Mouse (Mus musculus): ENCODE data around the gene Tex35.

Gene Tex35

GRCm38 (mm10) chr1:157081999-157082398 lies 26.5 kb downstream of the Tex35 start:
- no peak for ATAC-seq (ENCODE audit: low TSS enrichment)

GRCm38 (mm10) chr1:157081076-157081804 lies 27.2 kb downstream of the Tex35 start:
- no peak for ATAC-seq (ENCODE audit: low TSS enrichment)

DNA sequence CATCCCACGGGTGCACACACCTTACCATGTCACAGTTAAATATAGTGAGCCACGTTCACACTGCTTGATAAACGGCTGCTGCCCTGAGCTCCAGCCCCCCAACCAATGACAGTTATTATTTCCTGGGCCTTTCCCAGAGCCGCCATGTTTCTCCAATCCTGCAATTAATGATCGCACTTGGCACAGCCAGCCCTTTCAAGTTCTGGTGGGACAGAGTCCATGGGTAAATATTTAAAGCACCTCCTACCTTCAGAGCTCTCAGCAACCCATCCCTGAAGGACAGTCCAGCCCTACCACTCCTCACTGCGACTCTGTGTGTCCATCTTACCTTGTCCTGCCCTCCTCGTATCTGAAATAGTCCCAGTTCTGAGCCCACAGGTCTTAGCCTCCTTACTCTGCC lies 28.4 kb downstream of the Tex35 start:
- ATAC-seq (ENCODE audit: low TSS enrichment), result no peak

DNA sequence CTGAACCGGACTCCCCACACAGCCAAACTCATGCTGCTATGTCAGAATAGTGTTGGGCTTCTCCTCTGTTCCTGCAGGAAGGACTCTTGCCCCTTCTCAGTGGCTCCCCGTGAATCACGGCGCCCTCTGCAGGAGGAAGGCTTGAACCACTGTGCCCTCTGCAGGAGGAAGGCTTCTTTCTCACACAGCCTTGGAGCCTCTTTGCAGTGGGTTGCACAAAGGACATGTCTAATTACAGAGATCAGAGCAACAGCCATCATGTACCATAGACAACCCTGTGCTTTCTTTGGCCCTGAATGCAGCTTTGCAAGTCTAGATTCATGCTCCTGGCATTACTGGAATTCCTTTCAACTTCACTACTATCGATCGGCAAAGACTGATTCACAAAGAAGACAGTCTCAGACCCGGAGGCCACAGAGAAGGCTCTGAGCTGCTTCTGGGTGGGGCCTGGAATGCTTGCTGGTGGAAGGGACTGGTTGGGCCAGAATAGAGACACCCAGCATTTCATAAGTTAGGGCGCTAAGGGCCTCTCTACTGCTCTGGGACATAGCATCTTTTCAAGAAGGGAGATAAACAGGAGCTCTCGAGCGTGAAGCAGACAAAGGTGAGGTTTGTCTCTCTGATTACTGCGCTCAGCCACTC lies 29.0 kb downstream of the Tex35 start:
- peak; percentile 62; the same call in 1 of the 2 replicates for ATAC-seq (ENCODE audit: low TSS enrichment)

DNA sequence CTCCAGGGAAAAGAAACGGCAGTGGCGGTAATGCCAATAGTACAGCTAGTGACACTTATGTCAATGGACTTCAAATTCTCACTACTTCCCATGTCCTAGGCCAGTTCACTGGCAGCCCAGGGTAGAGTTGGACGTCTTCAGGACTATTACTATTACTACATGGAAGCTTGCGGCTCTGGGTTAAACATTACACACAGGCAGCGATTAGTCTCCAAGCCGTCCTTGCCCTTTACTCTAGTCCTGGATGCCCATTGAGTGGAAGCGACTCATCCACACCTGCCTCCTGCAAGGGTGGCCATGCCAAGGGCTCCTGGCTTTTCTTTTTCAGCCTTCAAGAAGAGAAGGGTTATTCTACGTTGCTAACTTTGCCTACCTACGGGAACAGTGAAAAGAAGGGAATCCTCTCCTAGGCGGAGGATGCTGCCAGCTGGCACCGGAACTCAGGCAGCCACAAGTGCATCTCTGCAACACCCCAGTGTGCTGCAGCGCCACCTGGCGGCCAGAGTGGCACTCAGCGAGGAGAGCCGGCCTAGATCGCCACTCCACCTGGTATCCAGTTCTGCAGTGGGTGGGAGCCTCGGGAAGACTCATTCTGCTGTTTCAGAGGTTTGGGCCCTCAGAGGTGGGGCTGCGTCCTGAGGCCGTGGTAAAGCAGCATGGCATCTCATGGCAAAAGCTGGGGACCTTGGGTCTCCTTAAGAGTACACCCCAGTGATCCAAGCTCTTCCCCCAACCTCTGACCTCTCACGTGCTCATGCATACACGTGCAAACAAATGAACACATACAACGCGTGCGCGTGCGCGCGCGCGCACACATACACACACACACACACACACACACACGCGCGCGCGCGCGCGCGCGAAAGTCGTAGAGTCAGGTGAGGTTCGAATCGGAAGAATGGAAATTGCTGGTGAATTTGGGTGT lies 31.4 kb downstream of the Tex35 start:
- ATAC-seq (ENCODE audit: low TSS enrichment), result peak; percentile 86

- peak; percentile 28; the same call in 1 of the 2 replicates for ATAC-seq (ENCODE audit: low TSS enrichment)
Measured at GRCm38 (mm10) chr1:157076257-157076656, 32.2 kb downstream of the Tex35 start.

DNA sequence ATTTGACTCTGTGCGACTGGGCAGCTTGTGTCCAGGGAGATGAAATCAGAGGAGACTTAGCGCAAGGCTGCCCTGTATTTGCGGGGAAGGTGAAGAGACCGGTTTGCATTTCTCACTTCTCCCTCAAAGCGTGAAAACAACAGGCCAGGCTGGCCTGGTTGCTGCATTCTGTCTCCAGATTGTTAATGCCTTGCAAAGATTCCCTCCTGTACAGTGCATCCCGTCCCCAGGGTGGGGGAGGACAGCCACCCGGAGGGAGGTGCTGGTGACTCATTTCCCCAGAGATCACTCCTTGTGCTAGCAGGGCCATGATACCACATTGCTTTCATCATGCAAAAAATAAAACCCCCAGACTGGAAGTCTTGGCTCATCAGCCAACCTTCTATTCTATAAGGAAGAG lies 33.5 kb downstream of the Tex35 start:
- ATAC-seq (ENCODE audit: low TSS enrichment), result no peak

GRCm38 (mm10) chr1:157074371-157074770 lies 34.1 kb downstream of the Tex35 start:
- no peak for ATAC-seq (ENCODE audit: low TSS enrichment)

DNA sequence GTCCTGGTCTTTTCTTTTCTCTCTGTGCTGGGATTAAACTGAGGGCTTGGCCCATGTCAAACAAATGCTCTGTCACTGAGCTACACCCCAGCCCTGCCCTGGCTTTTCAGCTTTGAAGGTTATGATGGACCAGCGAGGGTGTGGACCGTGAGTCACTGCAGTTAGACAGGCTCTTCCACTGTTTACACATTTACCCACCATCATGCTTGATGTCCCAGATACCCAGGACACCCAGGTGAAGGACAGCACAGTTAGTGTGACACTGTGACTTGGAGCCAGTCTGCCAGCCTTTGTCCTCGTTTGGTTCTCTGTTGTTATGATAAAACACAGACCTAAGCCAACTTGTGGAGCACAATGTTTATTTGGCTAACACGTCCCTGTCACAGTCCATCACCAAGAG lies 34.9 kb downstream of the Tex35 start:
- no peak for ATAC-seq (ENCODE audit: low TSS enrichment)

GRCm38 (mm10) chr1:157069181-157069828 lies 39.2 kb downstream of the Tex35 start:
- ATAC-seq (ENCODE audit: low TSS enrichment), result no peak

DNA sequence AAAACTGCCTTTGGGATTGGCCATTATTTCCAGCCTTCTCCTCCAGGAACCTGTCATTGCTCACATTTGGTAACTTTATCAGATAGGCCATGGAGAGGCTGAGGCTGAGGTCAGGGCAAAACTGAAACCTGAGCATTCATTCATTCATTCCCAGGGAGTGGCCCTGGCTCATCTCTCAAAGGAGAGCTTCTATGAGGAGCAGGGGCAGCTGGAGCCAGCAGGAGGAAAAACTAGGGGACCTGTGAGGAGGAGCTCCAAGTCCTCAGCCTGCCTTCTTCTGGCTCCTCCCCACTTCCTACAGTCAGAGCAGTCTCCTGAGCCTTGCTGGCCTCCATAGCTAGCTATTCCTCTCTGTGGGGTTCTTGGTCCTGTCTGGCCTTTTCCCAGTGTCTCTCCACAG lies 40.2 kb downstream of the Tex35 start:
- no peak for ATAC-seq (ENCODE audit: low TSS enrichment)

- no peak for ATAC-seq (ENCODE audit: low TSS enrichment)
Measured at GRCm38 (mm10) chr1:157065819-157066730, 42.4 kb downstream of the Tex35 start.

- ATAC-seq (ENCODE audit: low TSS enrichment), result no peak
Measured at GRCm38 (mm10) chr1:157063318-157064115, 45.0 kb downstream of the Tex35 start.

DNA sequence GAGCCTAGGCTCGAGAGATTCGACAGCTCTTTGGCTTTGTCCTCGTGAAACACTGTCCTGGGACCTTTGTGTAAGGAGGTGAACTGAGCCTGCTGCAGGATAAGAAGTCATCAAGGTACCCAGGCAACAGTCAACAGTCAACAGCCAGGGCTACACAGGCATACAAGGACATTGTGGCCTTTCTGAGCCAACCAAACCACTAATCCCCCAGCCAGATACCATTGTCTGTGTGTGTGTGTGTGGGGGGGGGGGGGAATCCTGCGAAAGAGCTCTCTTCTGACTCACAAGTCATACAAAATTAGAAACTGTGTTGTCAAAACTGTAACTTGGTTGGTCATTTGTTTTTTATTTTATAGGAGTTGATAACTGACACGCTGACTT lies 46.0 kb downstream of the Tex35 start:
- ATAC-seq (ENCODE audit: low TSS enrichment), result no peak

DNA sequence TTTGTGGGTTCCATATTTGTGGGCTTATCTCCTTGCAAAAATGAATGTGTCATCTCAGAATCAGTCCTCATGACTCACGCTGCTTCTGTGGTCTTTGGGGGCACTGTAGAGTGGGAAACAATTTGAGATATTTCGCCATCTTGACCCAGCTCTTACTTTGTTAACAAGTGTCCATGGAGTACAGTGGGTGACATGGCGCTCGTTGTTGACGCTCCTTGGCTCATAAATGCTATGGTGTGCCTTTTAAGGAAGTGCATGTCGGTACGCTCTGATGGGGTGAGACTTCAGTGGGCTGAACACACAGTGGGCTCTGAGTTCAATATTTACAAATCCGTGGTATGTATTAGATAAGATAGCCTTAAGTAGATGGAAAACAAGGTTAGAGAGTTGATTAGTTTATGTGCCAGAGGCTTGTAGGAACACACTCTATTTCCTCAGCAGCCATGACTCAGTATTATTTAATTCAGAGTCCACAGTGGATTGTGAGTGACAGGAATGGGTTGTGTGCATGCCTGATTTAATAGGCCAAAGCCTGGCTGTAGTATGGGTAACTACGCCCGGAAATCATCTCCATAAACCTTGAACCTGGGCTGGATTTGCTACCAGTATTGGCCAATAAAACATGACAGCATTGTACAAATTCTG lies 46.6 kb downstream of the Tex35 start:
- no peak for ATAC-seq (ENCODE audit: low TSS enrichment)

DNA sequence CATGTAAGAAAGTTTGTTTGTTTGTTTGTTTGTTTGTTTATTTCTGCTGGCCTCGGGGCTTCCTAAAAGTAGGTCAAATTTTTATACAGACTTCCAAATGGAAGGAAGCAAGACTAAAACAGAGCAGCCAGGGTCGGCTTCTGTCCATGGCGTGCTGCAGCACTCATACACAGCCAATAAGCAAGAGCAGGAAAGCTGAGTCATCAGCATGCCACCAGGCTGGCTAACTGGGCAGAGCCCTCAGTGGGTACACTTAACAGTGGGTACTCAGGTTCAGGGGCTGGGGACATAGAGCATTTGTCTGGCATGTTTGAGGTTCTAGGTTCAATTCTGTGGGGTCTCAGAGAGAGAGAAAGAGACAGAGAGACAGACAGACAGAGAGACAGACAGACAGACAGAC lies 47.3 kb downstream of the Tex35 start:
- ATAC-seq (ENCODE audit: low TSS enrichment), result no peak

GRCm38 (mm10) chr1:157060441-157061135 lies 47.9 kb downstream of the Tex35 start:
- ATAC-seq (ENCODE audit: low TSS enrichment), result no peak

GRCm38 (mm10) chr1:157055901-157056300 lies 52.6 kb downstream of the Tex35 start:
- ATAC-seq (ENCODE audit: low TSS enrichment), result no peak

DNA sequence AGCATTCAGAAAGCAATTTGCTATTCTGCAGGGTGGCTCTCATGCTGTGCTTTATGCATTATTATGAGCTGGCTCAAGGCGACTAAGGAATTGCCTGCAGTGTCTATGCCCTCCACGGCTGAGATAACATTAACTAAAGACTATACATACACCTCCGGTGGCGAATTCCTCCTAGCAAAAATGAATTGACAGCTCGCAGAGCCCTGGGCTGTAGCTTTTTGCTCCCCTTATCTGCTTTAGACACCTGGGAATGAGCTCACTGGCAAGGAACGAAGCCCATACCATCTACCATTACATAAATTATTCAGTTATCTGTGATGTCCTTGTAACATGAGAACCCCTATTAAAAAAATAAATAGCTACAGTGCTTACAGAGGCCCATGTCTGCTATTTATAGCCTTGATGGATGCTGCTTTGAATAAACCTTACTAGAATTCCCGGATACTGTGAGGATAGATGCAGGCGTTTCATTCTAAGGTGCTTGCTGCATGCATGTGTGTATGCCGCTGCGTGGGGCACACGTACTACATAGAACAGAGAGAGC lies 53.1 kb downstream of the Tex35 start:
- peak; percentile 57; the same call in 1 of the 2 replicates for ATAC-seq (ENCODE audit: low TSS enrichment)
